Mouse (Mus musculus) brain, adult 2 months (tissue): ENCODE data around the gene Ptpn11.

Source experiments
- DNase-seq: peaks from one replicate; pipeline ENCODE4 v3.0.0; 2011; ENCODE audit warnings: low read depth, low spot score

The Ptpn11 gene

GRCm38 (mm10) chr5:121184375-121184774 lies 6.8 kb downstream of the Ptpn11 start:
- DNase-seq = no peak

- DNase-seq = no peak
Measured at GRCm38 (mm10) chr5:121183269-121183668, 7.9 kb downstream of the Ptpn11 start.

GRCm38 (mm10) chr5:121179077-121179857 lies 11.9 kb downstream of the Ptpn11 start:
- DNase-seq = no peak

GRCm38 (mm10) chr5:121172835-121173234 lies 18.4 kb downstream of the Ptpn11 start:
- DNase-seq = peak; percentile 88

- no peak for DNase-seq
Measured at GRCm38 (mm10) chr5:121169588-121169987, 21.6 kb downstream of the Ptpn11 start.

- DNase-seq = no peak
Measured at GRCm38 (mm10) chr5:121166884-121167283, 24.3 kb downstream of the Ptpn11 start.

- DNase-seq = no peak
Measured at GRCm38 (mm10) chr5:121162923-121163322, 28.3 kb downstream of the Ptpn11 start.

GRCm38 (mm10) chr5:121162285-121162684 lies 28.9 kb downstream of the Ptpn11 start:
- no peak for DNase-seq

GRCm38 (mm10) chr5:121158966-121159365 lies 32.2 kb downstream of the Ptpn11 start:
- DNase-seq = no peak

GRCm38 (mm10) chr5:121157489-121157888 lies 33.7 kb downstream of the Ptpn11 start:
- peak; percentile 86 for DNase-seq

- DNase-seq = no peak
Measured at GRCm38 (mm10) chr5:121157017-121157416, 34.2 kb downstream of the Ptpn11 start.

- DNase-seq = no peak
Measured at GRCm38 (mm10) chr5:121156121-121156520, 35.1 kb downstream of the Ptpn11 start.

- peak; percentile 74 for DNase-seq
Measured at GRCm38 (mm10) chr5:121150684-121151083, 40.5 kb downstream of the Ptpn11 start.

- peak; percentile 48 for DNase-seq
Measured at GRCm38 (mm10) chr5:121149246-121149645, 42.0 kb downstream of the Ptpn11 start.

GRCm38 (mm10) chr5:121146275-121146674 lies 44.9 kb downstream of the Ptpn11 start:
- peak; percentile 84 for DNase-seq

GRCm38 (mm10) chr5:121145609-121146008 lies 45.6 kb downstream of the Ptpn11 start:
- peak; percentile 51 for DNase-seq

- DNase-seq = peak; percentile 93
Measured at GRCm38 (mm10) chr5:121144441-121145238, 46.6 kb downstream of the Ptpn11 start.

- peak; percentile 83 for DNase-seq
Measured at GRCm38 (mm10) chr5:121142431-121143119, 48.6 kb downstream of the Ptpn11 start.

- DNase-seq = no peak
Measured at GRCm38 (mm10) chr5:121140276-121140675, 50.9 kb downstream of the Ptpn11 start.

- DNase-seq = no peak
Measured at GRCm38 (mm10) chr5:121137125-121137524, 54.1 kb downstream of the Ptpn11 start.

- no peak for DNase-seq
Measured at GRCm38 (mm10) chr5:121131801-121132200, 59.4 kb downstream of the Ptpn11 start.

GRCm38 (mm10) chr5:121129254-121129653 lies 61.9 kb downstream of the Ptpn11 start:
- no peak for DNase-seq
